Mouse (Mus musculus) lung, embryonic 14.5 days (tissue): ENCODE measurements around the gene Dok3. TPM values are rescaled to one million over a fixed set of nuclear protein-coding genes. Genes with fewer than 3 reads are reported as not detected.

Experiments
- ATAC-seq: fragments of 200-750 bp; cut with Nextera tagmentation; 2 replicates; pipeline ENCODE4 v1.8.0; 2017; ENCODE audit warnings: mild to moderate bottlenecking, moderate TSS enrichment, moderate library complexity; ENCODE audit not compliant: insufficient read depth
- DNase-seq: peaks from one replicate; pipeline ENCODE4 v3.0.0-alpha.2; 2015
- H3K27ac ChIP-seq: fragments of 300-500 bp; sonication (generic); 2 replicates; pipeline ENCODE4 v1.5.1; 2014; ENCODE audit warnings: low read depth, mild to moderate bottlenecking, moderate library complexity
- H3K27me3 ChIP-seq: fragments of 300-500 bp; sonication (generic); 2 replicates; pipeline ENCODE4 v1.6.1; 2014; ENCODE audit warnings: low read length, control low read depth; ENCODE audit not compliant: insufficient read depth
- H3K36me3 ChIP-seq: fragments of 300-500 bp; sonication (generic); 2 replicates; pipeline ENCODE4 v1.6.1; 2014; ENCODE audit warnings: control low read depth; ENCODE audit not compliant: insufficient read depth
- H3K4me1 ChIP-seq: fragments of 300-500 bp; sonication (generic); 2 replicates; pipeline ENCODE4 v1.6.1; 2014; ENCODE audit warnings: antibody characterized with exemption, control low read depth; ENCODE audit not compliant: insufficient read depth
- H3K4me2 ChIP-seq: fragments of 300-500 bp; sonication (generic); 2 replicates; pipeline ENCODE4 v1.6.1; 2014; ENCODE audit warnings: mild to moderate bottlenecking
- H3K4me3 ChIP-seq: fragments of 300-500 bp; sonication (generic); 2 replicates; pipeline ENCODE4 v1.5.1; 2014; ENCODE audit warnings: low read depth, low read length
- H3K9ac ChIP-seq: fragments of 300-500 bp; sonication (generic); 2 replicates; pipeline ENCODE4 v1.6.1; 2014
- H3K9me3 ChIP-seq: fragments of 300-500 bp; sonication (generic); 2 replicates; pipeline ENCODE4 v1.6.1; 2016; ENCODE audit warnings: low read depth, low read length, control low read depth
- CTCF ChIP-seq: IDR thresholded peaks from 2 replicates; pipeline ENCODE4 v1.5.1; 2016; ENCODE audit warnings: antibody characterized with exemption, low read depth
- WGBS: fragments of 180-500 bp; shearing (Covaris S2); extraction: QIAGEN DNeasy Blood & Tissue Kit; methylation state at CpG from one replicate; pipeline ENCODE4 v1.1.7; 2014; 5-methylcytosine and 5-hydroxymethylcytosine counted together
- polyA plus RNA-seq: library from polyadenylated mRNA; unstranded; fragments of >200 nt; fragmentation: Nextera tagmentation; extraction: Ambion mirVana; gene quantifications from 2 replicates; pipeline ENCODE4 v1.2.1, GENCODE M21; 2014

Dok3 gene
- polyA plus RNA-seq, 1 experiment from 2014 or later: 2.6 TPM

DNA sequence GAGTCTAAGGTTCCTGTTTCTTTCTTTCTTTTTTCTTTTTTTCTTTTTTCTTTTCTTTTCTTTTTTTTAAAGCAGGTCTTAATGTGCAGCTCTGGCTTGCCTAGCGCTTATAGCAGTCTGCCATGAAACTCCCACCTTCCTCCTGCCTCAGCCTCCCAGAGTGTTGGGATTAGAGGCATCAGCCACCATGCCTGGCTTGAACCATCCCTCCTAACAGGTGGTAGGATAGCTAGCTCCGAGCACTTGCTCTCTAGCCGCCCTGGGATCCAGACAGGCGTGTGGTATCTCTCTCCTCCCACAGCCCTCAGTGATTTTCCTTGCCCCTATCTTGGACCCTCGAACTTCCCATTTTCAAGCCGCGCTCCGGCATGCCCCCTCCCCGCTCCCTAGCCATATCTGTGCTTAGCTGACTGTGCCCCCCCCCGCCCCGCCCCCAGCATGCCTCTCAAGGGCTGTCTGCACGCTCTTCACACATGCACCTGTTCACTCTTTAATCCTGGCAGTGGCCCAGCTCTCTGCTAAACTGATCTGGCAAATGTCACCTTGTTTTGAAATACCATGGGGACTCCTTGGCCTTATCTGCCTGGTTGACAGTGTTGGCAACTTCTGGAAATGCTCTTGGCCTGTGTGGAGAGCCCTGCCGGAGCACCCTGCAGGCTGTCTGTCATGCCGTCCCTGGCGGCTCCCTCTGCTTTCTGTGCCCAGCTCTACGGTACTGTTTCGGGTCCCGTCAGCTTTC, 34.0 kb downstream of the Dok3 start:
- Histone ChIP-seq H3K9me3 (no peaks in the 10 kb centered on the region), H3K4me1 (peaks cover 3% of the 10 kb centered on the region; the same call in 1 of the 2 replicates), H3K27ac (no peak overlapping the region), H3K4me2 (no peak overlapping the region), H3K27me3 (no peaks in the 10 kb centered on the region), H3K9ac (no peak overlapping the region), H3K4me3 (no peak overlapping the region), H3K36me3 (peaks cover 31% of the 10 kb centered on the region)
- peak; percentile 54 for DNase-seq
- no peak for TF ChIP-seq CTCF
- 13% methylated on average over 18 of the region's 18 CpGs for WGBS
- peak; percentile 29; the same call in 1 of the 2 replicates for ATAC-seq

- ATAC-seq (0 out of 2 replicates have a peak, but pooled peaks have one; percentile 19), DNase-seq (no peak)
- H3K4me2 ChIP-seq: no peak overlapping the region
- H3K4me1 ChIP-seq: peaks cover 3% of the 10 kb centered on the region; the same call in 1 of the 2 replicates
- no peaks in the 10 kb centered on the region for H3K9me3 ChIP-seq
- H3K27ac ChIP-seq: no peak overlapping the region
- TF ChIP-seq CTCF: no peak
- WGBS: 8% methylated on average over 2 of the region's 2 CpGs
- peaks cover 24% of the 10 kb centered on the region for H3K36me3 ChIP-seq
- H3K9ac ChIP-seq: no peak overlapping the region
- H3K4me3 ChIP-seq: no peak overlapping the region
- H3K27me3 ChIP-seq: no peaks in the 10 kb centered on the region
These were observed 34.8 kb downstream of the Dok3 start for GRCm38 (mm10) chr13:55494257-55494656.

- Histone ChIP-seq H3K9me3 (no peaks in the 10 kb centered on the region), H3K4me1 (peaks cover 19% of the 10 kb centered on the region), H3K27ac (peak within 1 kb of the TSS; percentile 93), H3K4me2 (peak within 1 kb of the TSS; percentile 90), H3K4me3 (peak within 1 kb of the TSS; percentile 93), H3K9ac (peak within 1 kb of the TSS; percentile 99), H3K36me3 (peaks cover 6% of the 10 kb centered on the region; the same call in 1 of the 2 replicates), H3K27me3 (no peaks in the 10 kb centered on the region)
- peak; percentile 83 for ATAC-seq
- peak; percentile 83 for DNase-seq
- TF ChIP-seq CTCF: no peak
- WGBS: under 1% methylated on average over 57 of the region's 83 CpGs
These were observed 41.3 kb downstream of the Dok3 start, which contains the start of gene Dbn1 for GRCm38 (mm10) chr13:55487578-55488498. Dbn1 (minus strand) TSS chr13:55488111.

DNA sequence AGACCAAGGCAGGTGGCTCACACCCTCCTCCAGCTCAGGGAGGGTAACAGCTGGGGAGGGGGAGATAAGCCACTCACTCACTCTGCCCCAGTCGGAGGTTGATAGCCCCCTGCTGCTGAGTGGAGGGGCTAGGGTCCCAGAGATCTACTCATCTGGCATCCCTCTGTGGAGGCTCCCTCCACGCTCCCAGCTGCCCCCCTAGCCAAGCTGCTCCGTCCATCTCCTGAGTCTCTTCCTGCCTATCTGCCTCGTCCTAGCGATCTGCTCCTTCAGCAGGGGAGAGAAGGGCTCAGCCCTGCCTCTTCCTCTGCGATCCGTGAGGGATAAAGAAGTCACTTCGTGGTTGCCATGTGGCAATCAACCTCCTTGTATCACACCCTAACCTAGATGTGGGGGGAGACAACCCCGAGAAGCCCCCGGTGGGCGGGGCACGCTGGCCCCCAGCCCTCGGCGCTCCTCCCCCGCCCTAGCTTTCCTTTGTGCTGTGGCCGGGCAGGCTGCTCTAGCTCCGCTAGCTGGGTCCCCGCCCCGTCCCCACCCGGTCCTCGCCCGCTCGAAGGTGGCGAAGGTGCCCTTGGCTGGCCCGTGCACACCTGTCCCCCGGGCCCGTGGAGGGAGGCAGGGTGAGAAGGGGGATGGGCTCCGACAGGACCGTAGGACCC, 42.0 kb downstream of the Dok3 start:
- H3K4me2 ChIP-seq: peak overlapping the region; percentile 90
- ATAC-seq: peak; percentile 56
- peak overlapping the region; percentile 99 for H3K9ac ChIP-seq
- WGBS: under 1% methylated on average over 29 of the region's 29 CpGs
- H3K4me3 ChIP-seq: peak overlapping the region; percentile 93
- peaks cover 19% of the 10 kb centered on the region for H3K4me1 ChIP-seq
- no peaks in the 10 kb centered on the region for H3K27me3 ChIP-seq
- TF ChIP-seq CTCF: no peak
- DNase-seq: peak; percentile 61
- H3K27ac ChIP-seq: peak overlapping the region; percentile 93
- no peaks in the 10 kb centered on the region for H3K9me3 ChIP-seq
- peaks cover 14% of the 10 kb centered on the region for H3K36me3 ChIP-seq

- Histone ChIP-seq H3K36me3 (peaks cover 23% of the 10 kb centered on the region), H3K4me2 (peak overlapping the region; percentile 90), H3K4me1 (peaks cover 19% of the 10 kb centered on the region), H3K27ac (no peak overlapping the region), H3K9me3 (no peaks in the 10 kb centered on the region), H3K27me3 (no peaks in the 10 kb centered on the region), H3K9ac (peak overlapping the region; percentile 99), H3K4me3 (peak overlapping the region; percentile 93)
- TF ChIP-seq CTCF: peak; percentile 17; the same call in 1 of the 2 replicates
- ATAC-seq: no peak
- DNase-seq: peak; percentile 70
- WGBS: 32% methylated on average over 14 of the region's 14 CpGs
These were observed 42.9 kb downstream of the Dok3 start for GRCm38 (mm10) chr13:55486029-55486794.

GRCm38 (mm10) chr13:55484520-55485088, 44.5 kb downstream of the Dok3 start:
- DNase-seq (no peak), ATAC-seq (no peak)
- peaks cover 38% of the 10 kb centered on the region for H3K36me3 ChIP-seq
- WGBS: 37% methylated on average over 7 of the region's 7 CpGs
- H3K27me3 ChIP-seq: no peaks in the 10 kb centered on the region
- TF ChIP-seq CTCF: no peak
- peak overlapping the region; percentile 27 for H3K4me2 ChIP-seq
- no peaks in the 10 kb centered on the region for H3K9me3 ChIP-seq
- H3K4me3 ChIP-seq: no peak overlapping the region
- H3K9ac ChIP-seq: no peak overlapping the region; the same call in 1 of the 2 replicates
- H3K27ac ChIP-seq: no peak overlapping the region
- peaks cover 19% of the 10 kb centered on the region for H3K4me1 ChIP-seq
